Mouse (Mus musculus): ENCODE measurements around the gene Krtap2-4.
A peak's percentile ranks its signal among the peaks of the same experiment; 100 is the strongest.

The Krtap2-4 gene

GRCm38 (mm10) chr11:99581564-99581963 lies 33.1 kb downstream of the Krtap2-4 start:
- no peak for DNase-seq

GRCm38 (mm10) chr11:99581051-99581450 lies 33.6 kb downstream of the Krtap2-4 start:
- no peak for DNase-seq

- no peak for DNase-seq
Observed at GRCm38 (mm10) chr11:99580636-99581035, 34.0 kb downstream of the Krtap2-4 start, which contains the start of gene Krtap1-5. TSS of gene Krtap1-5 (minus strand) at chr11:99581016.

GRCm38 (mm10) chr11:99574106-99574505 lies 40.5 kb downstream of the Krtap2-4 start:
- peak; percentile 55 to 63 for DNase-seq

GRCm38 (mm10) chr11:99573164-99573563 lies 41.5 kb downstream of the Krtap2-4 start:
- no peak for DNase-seq

- DNase-seq = no peak
Observed at GRCm38 (mm10) chr11:99566530-99566929, 48.1 kb downstream of the Krtap2-4 start, which contains the start of gene Krtap3-1. TSS of gene Krtap3-1 (minus strand) at chr11:99566630.
